Mouse (Mus musculus): ENCODE measurements around the gene Mcoln3.

- TF ChIP-seq GATA1 (IDR thresholded peaks at IDR 0.05; ENCODE audit: low read length) (no peak), TAL1 (IDR thresholded peaks at IDR 0.05; ENCODE audit: low read length) (no peak)
Observed at GRCm38 (mm10) chr3:146186033-146186432, 68.8 kb downstream of the Mcoln3 start.
